Mouse (Mus musculus) kidney, adult 2 months (tissue): ENCODE results near the gene Cdsn.

ENCODE experiments used
- CTCF ChIP-seq: fragments of 200-500 bp; conservative IDR thresholded peaks from 2 replicates; pipeline ENCODE4 v1.5.1; 2011; ENCODE audit warnings: low read depth, mild to moderate bottlenecking, control low read depth, low read length, moderate library complexity, mixed read lengths; ENCODE audit not compliant: insufficient read depth, insufficient read length
- POLR2A ChIP-seq: fragments of 200-500 bp; IDR thresholded peaks from one replicate; pipeline ENCODE4 v1.6.1; 2011; ENCODE audit warnings: low read depth, low read length, control low read depth

- TF ChIP-seq CTCF (peak; percentile 94), POLR2A (no peak)
Measured at GRCm38 (mm10) chr17:35556812-35557211, 4.9 kb downstream of the Cdsn start.
